Mouse (Mus musculus) cortical plate, adult 2 months (tissue): ENCODE results near the gene Mark3. TPM values are rescaled to one million over a fixed set of nuclear protein-coding genes. Genes with fewer than 3 reads are reported as not detected.

Experiments
- H3K27ac ChIP-seq: fragments of 200-500 bp; 2 replicates; pipeline ENCODE4 v1.5.1; 2012; ENCODE audit warnings: low read length, control low read depth, inconsistent platforms; ENCODE audit not compliant: insufficient read depth
- H3K4me1 ChIP-seq: fragments of 200-500 bp; 2 replicates; pipeline ENCODE4 v1.6.1; 2011; ENCODE audit warnings: low read length; ENCODE audit not compliant: control insufficient read depth, insufficient read depth
- H3K4me3 ChIP-seq: fragments of 200-500 bp; 2 replicates; pipeline ENCODE4 v1.5.1; 2011; ENCODE audit warnings: mild to moderate bottlenecking, low read length, control low read depth; ENCODE audit not compliant: insufficient read depth
- CTCF ChIP-seq: fragments of 200-500 bp; IDR thresholded peaks from 2 replicates; pipeline ENCODE4 v1.5.1; 2011; ENCODE audit warnings: mild to moderate bottlenecking, control low read depth, low read length; ENCODE audit not compliant: insufficient read depth; ENCODE audit errors: extremely low read depth
- POLR2A ChIP-seq: fragments of 200-500 bp; IDR thresholded peaks from 2 replicates; pipeline ENCODE4 v1.6.1; 2011; ENCODE audit warnings: mild to moderate bottlenecking, low read length, control low read depth; ENCODE audit not compliant: insufficient read depth; ENCODE audit errors: extremely low read depth
- polyA plus RNA-seq: library from polyadenylated mRNA; depleted of rRNA; stranded (reverse); fragments of >200 nt; gene quantifications from 2 replicates; pipeline ENCODE4 v1.2.3, GENCODE M21; 2012

The Mark3 gene
- polyA plus RNA-seq, 1 experiment: 76.5 TPM

GRCm38 (mm10) chr12:111677882-111678669 lies 103.8 kb downstream of the Mark3 start, which contains the start of gene Trmt61a:
TSS of gene Trmt61a (plus strand) at chr12:111678105.
- Histone ChIP-seq H3K4me3 (peak within 1 kb of the TSS; percentile 71), H3K27ac (peak within 1 kb of the TSS; percentile 98), H3K4me1 (peaks cover 10% of the 10 kb centered on the region)
- no peak for TF ChIP-seq CTCF
- peak; percentile 78 for TF ChIP-seq POLR2A

- H3K4me3 ChIP-seq: peak overlapping the region; percentile 71
- no peak overlapping the region for H3K27ac ChIP-seq
- peaks cover 10% of the 10 kb centered on the region for H3K4me1 ChIP-seq
- no peak for TF ChIP-seq CTCF
- TF ChIP-seq POLR2A: no peak
Measured at GRCm38 (mm10) chr12:111678670-111678933, 104.3 kb downstream of the Mark3 start.

GRCm38 (mm10) chr12:111678997-111679396 lies 104.7 kb downstream of the Mark3 start:
- no peak for TF ChIP-seq POLR2A
- no peak for TF ChIP-seq CTCF
- peaks cover 10% of the 10 kb centered on the region for H3K4me1 ChIP-seq
- no peak overlapping the region for H3K27ac ChIP-seq
- peak overlapping the region; percentile 71 for H3K4me3 ChIP-seq

- Histone ChIP-seq H3K4me3 (no peak overlapping the region), H3K4me1 (peaks cover 10% of the 10 kb centered on the region), H3K27ac (peak overlapping the region; percentile 85)
- no peak for TF ChIP-seq POLR2A
- TF ChIP-seq CTCF: no peak
Measured at GRCm38 (mm10) chr12:111680661-111681060, 106.3 kb downstream of the Mark3 start.

GRCm38 (mm10) chr12:111681305-111681704 lies 107.0 kb downstream of the Mark3 start:
- TF ChIP-seq POLR2A (no peak), CTCF (no peak)
- peak overlapping the region; percentile 85 for H3K27ac ChIP-seq
- no peak overlapping the region for H3K4me3 ChIP-seq
- peaks cover 10% of the 10 kb centered on the region for H3K4me1 ChIP-seq

GRCm38 (mm10) chr12:111682003-111682402 lies 107.7 kb downstream of the Mark3 start:
- TF ChIP-seq POLR2A (no peak), CTCF (no peak)
- Histone ChIP-seq H3K27ac (peak overlapping the region; percentile 85), H3K4me3 (no peak overlapping the region), H3K4me1 (peaks cover 15% of the 10 kb centered on the region)

- TF ChIP-seq POLR2A (no peak), CTCF (no peak)
- Histone ChIP-seq H3K27ac (no peak overlapping the region), H3K4me3 (no peak overlapping the region), H3K4me1 (peaks cover 16% of the 10 kb centered on the region)
Measured at GRCm38 (mm10) chr12:111682806-111683205, 108.5 kb downstream of the Mark3 start.

GRCm38 (mm10) chr12:111686390-111686789 lies 112.1 kb downstream of the Mark3 start:
- TF ChIP-seq CTCF (no peak), POLR2A (no peak)
- peak overlapping the region; percentile 74 for H3K27ac ChIP-seq
- H3K4me3 ChIP-seq: no peak overlapping the region
- H3K4me1 ChIP-seq: peaks cover 17% of the 10 kb centered on the region

- H3K4me1 ChIP-seq: peaks cover 19% of the 10 kb centered on the region
- no peak for TF ChIP-seq CTCF
Measured at GRCm38 (mm10) chr12:111687350-111688068, 113.2 kb downstream of the Mark3 start.

GRCm38 (mm10) chr12:111688069-111688428 lies 113.7 kb downstream of the Mark3 start:
- TF ChIP-seq CTCF: no peak
- no peak for TF ChIP-seq POLR2A
- Histone ChIP-seq H3K27ac (peak overlapping the region; percentile 74), H3K4me3 (no peak overlapping the region), H3K4me1 (peaks cover 19% of the 10 kb centered on the region)

More at GRCm38 (mm10) chr12:111687350-111688068, 113.2 kb downstream of the Mark3 start:
- H3K27ac ChIP-seq: peak overlapping the region; percentile 74
- no peak overlapping the region for H3K4me3 ChIP-seq
